Mouse (Mus musculus): ENCODE data around the gene Atad5. TPM values are rescaled to one million over a fixed set of nuclear protein-coding genes. Genes with fewer than 3 reads are reported as not detected.

Atad5 gene
- polyA plus RNA-seq, 1 experiment from 2014 or later = 8.9 TPM

DNA sequence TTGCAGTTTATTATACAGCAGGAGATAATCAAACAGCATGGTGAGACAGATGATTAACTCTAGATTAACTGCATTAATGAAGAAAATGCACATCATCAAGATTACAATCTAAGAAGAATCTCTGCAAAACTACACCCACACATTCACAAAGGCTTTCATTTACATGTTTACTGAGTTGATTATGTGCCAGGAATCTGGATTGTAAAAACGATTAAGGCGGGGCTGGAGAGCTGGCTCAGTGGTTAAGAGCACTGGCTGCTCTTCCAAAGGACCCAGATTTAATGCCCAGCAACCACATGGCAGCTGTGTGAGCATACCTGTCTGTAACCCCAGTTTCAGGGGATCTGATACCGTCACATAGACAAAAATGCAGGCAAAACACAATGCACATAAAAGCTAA is 19.4 kb upstream of the Atad5 start:
- Histone ChIP-seq H3K27me3 (replicated peaks) (no peaks in the 10 kb centered on the region), H3K27ac (no peak overlapping the region), H3K36me3 (no peaks in the 10 kb centered on the region), H3K9me3 (no peaks in the 10 kb centered on the region), H3K4me3 (replicated peaks) (no peak overlapping the region), H3K9ac (no peak overlapping the region), H3K4me2 (replicated peaks) (no peak overlapping the region), H3K4me1 (replicated peaks) (no peaks in the 10 kb centered on the region)
- no peak for ATAC-seq
- 80% methylated on average over 3 of the region's 3 CpGs for WGBS

DNA sequence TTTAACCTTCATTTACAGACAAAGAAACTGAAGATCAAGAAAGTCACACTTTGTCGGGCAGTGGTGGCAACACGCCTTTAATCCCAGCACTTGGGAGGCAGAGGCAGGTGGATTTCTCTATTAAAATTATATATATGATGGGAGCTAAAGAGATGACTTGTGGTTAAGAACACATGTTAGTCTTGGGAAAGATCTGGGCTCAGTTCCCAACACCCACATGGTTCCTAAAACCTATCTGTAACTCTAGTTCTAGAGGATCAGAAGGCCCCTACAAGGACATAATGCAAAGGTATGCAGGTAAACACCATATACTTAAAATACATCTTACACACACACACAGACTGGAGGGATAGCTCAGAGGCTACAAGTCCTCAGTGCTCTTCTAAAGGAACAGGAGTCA is 18.2 kb upstream of the Atad5 start:
- no peaks in the 10 kb centered on the region for H3K4me1 ChIP-seq (replicated peaks)
- H3K9ac ChIP-seq = no peak overlapping the region
- H3K27ac ChIP-seq = no peak overlapping the region
- H3K4me3 ChIP-seq (replicated peaks) = no peak overlapping the region
- no peaks in the 10 kb centered on the region for H3K27me3 ChIP-seq (replicated peaks)
- H3K4me2 ChIP-seq (replicated peaks) = no peak overlapping the region
- H3K9me3 ChIP-seq = no peaks in the 10 kb centered on the region
- no peak for ATAC-seq
- WGBS = 94% methylated on average over 2 of the region's 2 CpGs
- H3K36me3 ChIP-seq = no peaks in the 10 kb centered on the region

DNA sequence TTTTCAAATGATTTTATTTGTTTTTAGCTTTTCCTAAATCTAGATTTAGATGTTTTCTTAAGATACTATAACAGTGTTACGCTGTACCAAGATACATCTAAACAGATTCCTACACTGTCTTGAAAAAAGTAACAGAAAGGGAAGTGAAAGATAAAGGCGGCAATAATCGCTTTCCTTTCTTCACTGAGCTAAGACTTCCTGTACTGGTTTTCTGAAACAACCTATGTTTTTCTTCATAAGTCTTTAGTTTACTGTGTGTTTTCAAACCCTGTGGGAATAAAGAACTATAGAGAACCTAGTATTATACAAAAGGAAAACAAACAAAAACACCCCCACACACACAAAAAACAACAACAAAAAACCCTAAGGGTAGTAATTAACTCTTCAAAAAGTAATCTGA is 16.8 kb upstream of the Atad5 start:
- ATAC-seq = no peak
- H3K4me2 ChIP-seq (replicated peaks) = no peak overlapping the region

DNA sequence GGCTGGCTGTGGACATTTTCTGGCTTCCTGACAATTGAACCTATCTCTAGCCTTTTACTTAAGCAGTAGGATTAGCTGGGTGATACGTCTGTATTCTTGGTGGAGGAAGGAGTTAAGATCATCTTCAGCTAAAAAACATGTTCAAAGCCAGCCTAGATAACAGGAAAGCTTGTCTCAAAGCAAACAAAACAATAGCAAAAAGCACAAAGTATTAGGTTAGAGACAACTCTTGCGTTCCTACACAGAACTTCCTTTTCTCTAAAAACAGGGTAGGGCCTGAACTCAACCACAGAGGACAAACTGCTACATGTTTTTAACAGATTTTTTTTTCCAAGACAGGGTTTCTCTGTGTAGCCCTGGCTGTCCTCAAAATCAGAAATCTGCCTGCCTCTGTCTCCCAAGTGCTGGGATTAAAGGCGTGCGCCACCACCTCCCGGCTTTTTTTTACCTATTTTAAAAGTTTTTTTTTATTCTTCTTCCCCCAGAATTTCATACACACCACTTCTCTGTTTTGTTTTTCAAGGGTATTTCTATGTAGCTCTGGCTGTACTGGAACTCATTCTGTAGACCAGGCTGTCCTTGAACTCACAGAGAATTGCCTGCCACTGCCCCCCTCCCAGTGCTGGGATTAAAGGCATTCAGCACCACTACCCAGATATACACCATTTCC is 13.5 kb upstream of the Atad5 start:
- H3K4me3 ChIP-seq (replicated peaks) = no peak overlapping the region
- H3K4me2 ChIP-seq (replicated peaks) = no peak overlapping the region
- H3K27ac ChIP-seq = no peak overlapping the region
- WGBS = 91% methylated on average over 5 of the region's 5 CpGs
- no peaks in the 10 kb centered on the region for H3K4me1 ChIP-seq (replicated peaks)
- H3K9me3 ChIP-seq = no peaks in the 10 kb centered on the region
- H3K9ac ChIP-seq = no peak overlapping the region
- no peaks in the 10 kb centered on the region for H3K36me3 ChIP-seq
- H3K27me3 ChIP-seq (replicated peaks) = no peaks in the 10 kb centered on the region
- ATAC-seq = no peak

More for the DNA sequence above, 16.8 kb upstream of the Atad5 start:
- 87% methylated on average over 3 of the region's 3 CpGs for WGBS
- H3K36me3 ChIP-seq = no peaks in the 10 kb centered on the region
- H3K4me3 ChIP-seq (replicated peaks) = no peak overlapping the region
- H3K9ac ChIP-seq = no peak overlapping the region
- no peaks in the 10 kb centered on the region for H3K9me3 ChIP-seq
- no peaks in the 10 kb centered on the region for H3K4me1 ChIP-seq (replicated peaks)
- no peaks in the 10 kb centered on the region for H3K27me3 ChIP-seq (replicated peaks)
- no peak overlapping the region for H3K27ac ChIP-seq

DNA sequence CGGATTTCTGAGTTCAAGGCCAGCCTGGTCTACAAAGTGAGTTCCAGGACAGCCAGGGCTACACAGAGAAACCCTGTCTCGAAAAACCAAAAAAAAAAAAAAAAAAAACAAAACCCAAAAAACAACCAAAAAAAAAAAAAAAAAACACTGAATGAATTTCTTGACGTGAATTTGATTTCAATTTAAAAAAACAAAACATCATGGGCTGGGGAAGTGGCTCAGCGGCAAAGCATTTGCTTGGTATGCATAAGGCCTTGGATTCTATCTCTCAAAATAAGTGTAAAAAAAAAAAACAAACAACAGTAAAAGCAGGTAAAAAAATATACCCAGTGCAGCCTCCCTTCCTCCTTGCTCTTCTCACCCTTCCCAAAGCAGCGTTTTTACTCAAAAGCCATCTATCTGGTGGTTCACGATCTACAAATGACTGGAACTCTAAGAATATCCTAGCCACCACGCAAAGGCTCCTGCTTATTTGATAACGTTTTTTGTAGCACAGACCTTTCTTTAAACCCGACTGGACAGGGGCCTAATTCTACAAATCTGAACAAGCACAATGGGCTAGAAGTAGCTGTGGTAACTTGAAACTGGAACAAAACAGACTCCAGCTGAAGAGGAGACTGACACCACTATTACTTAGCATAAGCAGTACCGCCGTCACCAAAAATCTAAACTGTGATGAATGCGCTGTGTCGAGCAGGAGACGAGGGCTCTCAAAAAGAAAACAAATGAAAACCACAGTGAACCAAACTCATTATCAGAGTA is 11.2 kb upstream of the Atad5 start:
- ATAC-seq = no peak
- Histone ChIP-seq H3K9ac (no peak overlapping the region), H3K9me3 (no peaks in the 10 kb centered on the region), H3K36me3 (no peaks in the 10 kb centered on the region), H3K4me3 (replicated peaks) (no peak overlapping the region), H3K27ac (no peak overlapping the region), H3K4me2 (replicated peaks) (no peak overlapping the region), H3K27me3 (replicated peaks) (no peaks in the 10 kb centered on the region), H3K4me1 (replicated peaks) (peaks cover 5% of the 10 kb centered on the region; the same call in 1 of the 2 replicates)
- WGBS = 83% methylated on average over 14 of the region's 14 CpGs

DNA sequence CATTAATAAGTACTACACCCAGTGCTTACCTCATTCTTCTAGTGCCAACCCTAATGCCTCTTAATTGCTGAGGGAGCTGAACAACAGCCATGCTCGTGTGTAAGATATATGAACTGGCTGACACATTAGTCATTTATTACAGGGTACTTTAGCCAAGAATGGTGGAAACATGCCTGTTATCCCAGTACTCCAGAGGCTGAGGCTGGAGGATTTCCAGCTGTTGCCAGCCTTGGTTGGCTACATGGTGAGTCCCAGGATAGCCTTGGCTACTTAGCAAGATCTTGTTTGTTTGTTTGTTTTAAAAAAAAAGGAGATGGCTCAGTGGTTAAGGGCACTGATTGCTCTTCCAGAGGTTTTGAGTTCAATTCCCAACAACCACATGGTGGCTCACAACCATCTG is 10.4 kb upstream of the Atad5 start:
- no peak for ATAC-seq
- H3K4me2 ChIP-seq (replicated peaks) = no peak overlapping the region
- 15% methylated on average over 1 of the region's 1 CpGs for WGBS

DNA sequence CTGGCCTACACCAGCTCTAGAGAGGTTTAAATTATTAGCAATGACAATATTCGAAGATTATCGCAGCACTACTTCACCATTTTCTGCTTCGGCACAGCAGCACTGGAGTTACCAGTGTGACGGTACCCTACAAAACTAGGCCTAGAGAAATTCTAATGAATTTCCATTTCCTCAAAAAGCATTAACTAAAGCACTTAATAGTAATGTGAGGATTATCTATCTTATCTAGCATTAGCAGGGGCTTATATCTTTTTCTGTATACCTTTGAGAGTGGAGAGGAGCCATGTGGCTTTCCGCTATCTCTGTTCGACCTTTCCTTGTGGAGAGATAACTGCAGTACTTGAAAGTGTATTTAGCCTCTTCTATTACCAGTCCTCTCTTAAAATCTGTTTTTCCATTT is 9.4 kb upstream of the Atad5 start:
- no peak for ATAC-seq
- Histone ChIP-seq H3K9me3 (no peaks in the 10 kb centered on the region), H3K27ac (no peak overlapping the region), H3K36me3 (no peaks in the 10 kb centered on the region), H3K4me1 (replicated peaks) (peaks cover 5% of the 10 kb centered on the region; the same call in 1 of the 2 replicates), H3K9ac (peak overlapping the region; percentile 99; the same call in 1 of the 2 replicates), H3K4me3 (replicated peaks) (peak overlapping the region; percentile 99), H3K27me3 (replicated peaks) (no peaks in the 10 kb centered on the region), H3K4me2 (replicated peaks) (peak overlapping the region; percentile 73)
- 59% methylated on average over 6 of the region's 6 CpGs for WGBS

More for the DNA sequence above, 10.4 kb upstream of the Atad5 start:
- Histone ChIP-seq H3K9ac (no peak overlapping the region), H3K36me3 (no peaks in the 10 kb centered on the region), H3K27ac (no peak overlapping the region), H3K4me1 (replicated peaks) (peaks cover 5% of the 10 kb centered on the region; the same call in 1 of the 2 replicates), H3K9me3 (no peaks in the 10 kb centered on the region), H3K4me3 (replicated peaks) (no peak overlapping the region), H3K27me3 (replicated peaks) (no peaks in the 10 kb centered on the region)

DNA sequence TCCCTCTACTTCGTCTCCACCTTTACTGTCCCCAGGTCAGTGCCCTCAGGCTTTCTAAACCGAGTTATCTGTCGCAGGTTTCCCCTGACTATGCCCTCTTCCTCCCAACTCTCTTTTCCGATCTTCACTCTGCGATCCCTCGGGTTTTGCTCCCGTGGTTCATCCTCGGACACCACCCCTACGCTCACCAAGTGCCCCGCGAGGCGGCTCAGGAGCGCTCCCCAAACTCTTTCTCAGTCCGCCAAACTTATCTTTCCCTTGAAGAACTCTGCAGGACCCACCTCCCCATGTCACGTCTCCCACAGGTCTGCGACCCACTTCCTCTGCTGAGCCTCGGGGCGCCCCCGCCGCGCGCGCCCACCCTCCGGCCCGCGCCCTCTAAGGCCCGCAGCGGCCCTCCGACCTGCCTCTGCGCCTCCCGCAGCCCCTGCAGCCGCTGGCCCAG is 8.8 kb upstream of the Atad5 start:
- Histone ChIP-seq H3K9me3 (no peaks in the 10 kb centered on the region), H3K4me2 (replicated peaks) (peak overlapping the region; percentile 73), H3K4me1 (replicated peaks) (peaks cover 6% of the 10 kb centered on the region; the same call in 1 of the 2 replicates), H3K27ac (peak overlapping the region; percentile 99), H3K27me3 (replicated peaks) (no peaks in the 10 kb centered on the region), H3K9ac (peak overlapping the region; percentile 99), H3K36me3 (no peaks in the 10 kb centered on the region), H3K4me3 (replicated peaks) (peak overlapping the region; percentile 99)
- ATAC-seq = peak; percentile 48; the same call in 1 of the 2 replicates
- under 1% methylated on average over 32 of the region's 32 CpGs for WGBS

DNA sequence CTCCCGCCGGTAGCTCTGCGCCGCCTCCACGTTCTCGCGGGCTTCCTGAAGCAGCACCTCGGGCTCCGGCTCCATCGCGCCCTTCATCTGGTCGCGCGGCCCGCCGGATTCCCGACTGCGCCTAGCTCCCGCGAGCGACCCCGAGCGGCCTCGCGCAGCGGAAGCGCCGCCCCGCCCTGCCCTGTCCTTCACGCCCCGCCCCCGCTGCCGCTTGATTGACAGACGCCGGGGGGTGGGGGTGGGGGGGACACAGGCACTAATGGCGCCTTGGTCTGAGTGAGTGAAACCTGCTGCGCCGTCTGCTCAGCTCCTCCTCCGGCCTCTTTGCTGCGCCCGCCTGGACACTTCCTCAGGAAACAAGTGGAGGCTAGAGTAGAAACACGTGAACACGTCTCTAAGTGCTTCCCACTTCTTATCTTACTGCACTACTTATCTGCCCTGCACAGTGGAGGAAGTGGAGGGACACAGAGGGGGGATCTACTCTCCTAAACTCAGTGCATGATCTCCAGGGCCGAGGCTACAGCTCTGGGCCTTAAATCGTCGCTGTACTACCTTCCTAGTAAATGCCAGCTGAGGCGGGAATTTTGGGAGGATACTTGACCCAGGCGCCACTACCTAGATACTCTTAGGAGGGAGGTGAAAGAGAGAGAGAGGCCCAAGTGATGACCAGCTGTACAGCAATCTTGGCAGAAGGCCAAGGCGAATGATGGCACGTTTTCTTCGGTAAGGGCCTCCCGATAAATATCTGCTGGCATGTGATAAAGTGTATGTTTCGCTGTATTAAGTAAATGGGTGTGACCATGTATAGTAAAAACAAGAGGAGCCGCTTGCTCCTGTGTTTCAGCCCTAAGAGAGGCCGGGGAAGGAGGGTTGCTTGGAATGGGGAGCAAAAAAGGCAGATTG is 8.1 kb upstream of the Atad5 start, which contains the start of gene Crlf3:
Crlf3 (minus strand) TSS at position 166 of the 903 bp plus-strand sequence.
- Histone ChIP-seq H3K27me3 (replicated peaks) (no peaks in the 10 kb centered on the region), H3K4me2 (replicated peaks) (peak within 1 kb of the TSS; percentile 73), H3K27ac (peak within 1 kb of the TSS; percentile 99), H3K9me3 (no peaks in the 10 kb centered on the region), H3K4me1 (replicated peaks) (peaks cover 9% of the 10 kb centered on the region; the same call in 1 of the 2 replicates), H3K36me3 (no peaks in the 10 kb centered on the region), H3K4me3 (replicated peaks) (peak within 1 kb of the TSS; percentile 99), H3K9ac (peak within 1 kb of the TSS; percentile 99)
- ATAC-seq = peak; percentile 96
- 2% methylated on average over 54 of the region's 55 CpGs for WGBS

DNA sequence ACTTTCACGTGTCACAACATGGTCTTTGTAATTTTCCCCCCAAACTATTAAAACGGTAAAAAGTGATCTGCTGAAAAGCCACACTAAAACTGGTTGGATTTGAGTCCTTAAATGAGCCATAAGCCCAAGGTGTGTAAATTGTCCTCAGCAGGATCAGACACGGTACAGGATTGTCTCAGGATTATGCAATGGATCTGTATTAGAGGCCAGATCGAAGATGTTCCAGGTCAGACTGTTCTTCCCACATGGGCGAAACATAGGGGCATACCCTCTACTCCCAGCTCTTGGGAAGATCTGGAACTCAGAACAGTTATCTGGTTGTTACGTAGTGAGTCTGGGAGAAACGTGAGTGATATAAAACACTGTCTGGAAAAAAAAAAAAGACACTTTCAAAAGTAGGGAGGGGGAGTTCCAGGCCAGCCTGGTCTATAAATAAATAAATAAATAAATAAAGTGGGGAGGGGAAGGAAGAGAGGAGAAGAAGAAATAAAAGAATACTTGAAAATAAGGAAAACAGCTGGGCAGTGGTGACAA is 7.3 kb upstream of the Atad5 start:
- WGBS = 78% methylated on average over 7 of the region's 7 CpGs
- H3K4me2 ChIP-seq (replicated peaks) = peak overlapping the region; percentile 73
- no peak overlapping the region for H3K4me3 ChIP-seq (replicated peaks)
- H3K4me1 ChIP-seq (replicated peaks) = peaks cover 9% of the 10 kb centered on the region; the same call in 1 of the 2 replicates
- peak overlapping the region; percentile 99 for H3K27ac ChIP-seq
- no peaks in the 10 kb centered on the region for H3K36me3 ChIP-seq
- no peak for ATAC-seq
- H3K9ac ChIP-seq = no peak overlapping the region
- no peaks in the 10 kb centered on the region for H3K9me3 ChIP-seq
- H3K27me3 ChIP-seq (replicated peaks) = no peaks in the 10 kb centered on the region

DNA sequence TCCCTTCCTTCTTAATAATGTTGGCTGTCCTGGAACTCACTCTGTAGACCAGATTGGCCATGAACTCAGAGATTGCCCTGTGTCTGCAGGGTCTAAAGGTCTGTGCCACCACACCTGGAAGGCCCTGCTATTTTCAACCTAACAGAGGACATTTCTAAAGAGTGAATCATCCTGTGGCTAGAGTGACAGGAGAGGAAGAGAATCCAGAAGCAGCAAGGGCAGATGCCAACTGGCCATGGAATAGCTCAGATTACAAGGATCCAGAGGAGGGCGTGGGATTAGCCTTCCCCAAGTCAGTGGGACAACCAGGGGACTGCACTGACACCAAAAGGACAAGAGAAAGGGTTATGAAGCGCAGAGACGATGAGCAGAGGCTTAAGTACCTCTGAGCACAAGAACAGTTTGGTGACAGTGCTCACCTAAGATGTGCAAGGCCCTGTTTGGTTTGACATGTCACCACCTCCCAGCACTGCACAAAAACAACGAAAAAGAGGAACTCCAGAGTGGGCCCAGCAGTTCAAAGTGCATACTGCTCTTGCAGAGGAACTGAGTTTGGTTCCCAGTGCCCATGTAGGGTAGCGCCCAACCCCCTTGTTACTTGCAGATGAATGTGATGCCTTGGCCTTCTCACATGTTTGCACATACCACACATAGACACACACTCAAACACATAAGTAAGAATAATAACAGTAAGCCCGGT is 3.7 kb upstream of the Atad5 start:
- Histone ChIP-seq H3K4me2 (replicated peaks) (no peak overlapping the region), H3K9me3 (no peaks in the 10 kb centered on the region), H3K36me3 (no peaks in the 10 kb centered on the region), H3K4me1 (replicated peaks) (peaks cover 9% of the 10 kb centered on the region; the same call in 1 of the 2 replicates), H3K4me3 (replicated peaks) (no peak overlapping the region), H3K27ac (0 out of 2 replicates have a peak overlapping the region, but pooled peaks have one; percentile 24), H3K9ac (peak overlapping the region; percentile 13; the same call in 1 of the 2 replicates), H3K27me3 (replicated peaks) (no peaks in the 10 kb centered on the region)
- no peak for ATAC-seq
- 78% methylated on average over 6 of the region's 6 CpGs for WGBS
